Mouse (Mus musculus): ENCODE data around the gene Gls. TPM values are rescaled to one million over a fixed set of nuclear protein-coding genes. Genes with fewer than 3 reads are reported as not detected.

Gls gene
- polyA plus RNA-seq, 1 experiment from 2014 or later, result 20.8 TPM

DNA sequence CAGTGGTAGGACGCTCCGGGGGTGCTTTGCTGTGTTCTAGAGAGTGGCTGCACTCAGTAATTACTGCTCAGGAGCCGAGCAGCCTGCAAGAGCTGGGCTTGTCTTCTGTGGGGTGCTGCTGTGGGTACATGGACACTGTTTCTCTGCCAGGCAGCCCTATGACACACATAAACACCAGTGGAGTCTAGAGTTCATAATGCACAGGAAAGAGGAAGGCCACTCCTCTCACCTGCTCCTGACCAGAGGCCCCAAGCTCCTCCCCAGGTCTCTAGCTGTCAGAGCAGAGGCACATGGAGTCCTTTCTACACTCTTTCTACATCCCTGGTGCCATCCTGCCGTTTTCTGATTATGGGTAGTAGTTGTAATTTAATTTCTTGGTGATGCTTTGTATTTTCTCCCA lies 90.9 kb downstream of the Gls start:
- H3K4me2 ChIP-seq (replicated peaks), result no peak overlapping the region
- peaks cover 5% of the 10 kb centered on the region; the same call in 1 of the 2 replicates for H3K4me1 ChIP-seq
- H3K36me3 ChIP-seq, result peaks cover 34% of the 10 kb centered on the region
- no peak overlapping the region for H3K27ac ChIP-seq (replicated peaks)
- H3K4me3 ChIP-seq (replicated peaks), result no peak overlapping the region
- WGBS, result 69% methylated on average over 4 of the region's 4 CpGs
- H3K9ac ChIP-seq, result no peak overlapping the region
- no peaks in the 10 kb centered on the region for H3K27me3 ChIP-seq
- no peak for ATAC-seq (ENCODE audit: insufficient number of reproducible peaks, low FRiP score, low TSS enrichment, low read depth)
- H3K9me3 ChIP-seq (replicated peaks), result no peaks in the 10 kb centered on the region

GRCm38 (mm10) chr1:52141482-52141881 lies 91.5 kb downstream of the Gls start:
- Histone ChIP-seq H3K36me3 (peaks cover 36% of the 10 kb centered on the region), H3K4me2 (replicated peaks) (no peak overlapping the region), H3K9ac (no peak overlapping the region), H3K4me1 (peaks cover 5% of the 10 kb centered on the region; the same call in 1 of the 2 replicates), H3K27ac (replicated peaks) (no peak overlapping the region), H3K4me3 (replicated peaks) (no peak overlapping the region), H3K9me3 (replicated peaks) (no peaks in the 10 kb centered on the region), H3K27me3 (no peaks in the 10 kb centered on the region)
- ATAC-seq (ENCODE audit: insufficient number of reproducible peaks, low FRiP score, low TSS enrichment, low read depth), result no peak
- 61% methylated on average over 3 of the region's 3 CpGs for WGBS

DNA sequence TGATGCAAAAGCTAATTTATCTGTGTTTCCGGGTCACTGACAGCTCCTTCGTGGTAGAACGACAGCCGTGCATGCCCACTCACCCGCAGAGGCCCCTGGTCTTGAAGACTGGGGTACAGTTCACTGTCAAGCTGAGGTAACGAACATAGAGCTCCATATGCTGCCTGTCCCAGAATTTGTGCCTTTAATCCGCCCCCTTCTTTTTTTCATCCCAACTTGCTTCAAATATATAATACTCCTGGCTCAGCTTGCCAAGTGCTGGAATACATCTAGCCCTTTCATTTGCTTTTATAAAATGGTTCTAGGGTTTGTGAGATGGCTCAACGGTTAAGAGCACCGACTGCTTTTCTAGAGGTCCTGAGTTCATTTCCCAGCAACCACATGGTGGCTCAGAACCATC lies 92.5 kb downstream of the Gls start:
- H3K9ac ChIP-seq, result no peak overlapping the region
- ATAC-seq (ENCODE audit: insufficient number of reproducible peaks, low FRiP score, low TSS enrichment, low read depth), result no peak
- peaks cover 36% of the 10 kb centered on the region for H3K36me3 ChIP-seq
- 88% methylated on average over 9 of the region's 9 CpGs for WGBS
- no peak overlapping the region for H3K27ac ChIP-seq (replicated peaks)
- H3K4me2 ChIP-seq (replicated peaks), result no peak overlapping the region
- H3K4me1 ChIP-seq, result peaks cover 5% of the 10 kb centered on the region; the same call in 1 of the 2 replicates
- no peaks in the 10 kb centered on the region for H3K27me3 ChIP-seq
- no peak overlapping the region for H3K4me3 ChIP-seq (replicated peaks)
- H3K9me3 ChIP-seq (replicated peaks), result no peaks in the 10 kb centered on the region

DNA sequence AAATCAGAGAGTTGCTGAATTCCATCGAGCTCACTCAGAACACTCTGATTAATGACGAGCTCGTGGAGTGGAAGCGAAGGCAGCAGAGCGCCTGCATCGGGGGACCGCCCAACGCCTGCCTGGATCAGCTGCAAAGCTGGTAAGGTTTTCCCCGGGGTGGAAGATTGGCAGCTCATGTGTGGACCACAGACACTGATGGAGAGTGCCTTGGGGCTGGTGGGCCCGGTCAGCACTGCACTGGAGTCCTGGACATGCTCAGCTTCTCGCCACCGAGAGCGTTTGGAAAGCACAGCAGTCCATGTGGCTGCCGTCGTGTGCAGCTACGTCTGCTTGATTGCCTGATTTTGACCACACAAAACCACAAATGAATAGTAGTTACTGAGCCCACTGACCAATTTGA lies 95.7 kb downstream of the Gls start:
- no peaks in the 10 kb centered on the region for H3K9me3 ChIP-seq (replicated peaks)
- no peak for ATAC-seq (ENCODE audit: insufficient number of reproducible peaks, low FRiP score, low TSS enrichment, low read depth)
- H3K27ac ChIP-seq (replicated peaks), result no peak overlapping the region
- H3K36me3 ChIP-seq, result peaks cover 39% of the 10 kb centered on the region
- no peak overlapping the region for H3K4me3 ChIP-seq (replicated peaks)
- H3K27me3 ChIP-seq, result no peaks in the 10 kb centered on the region
- H3K9ac ChIP-seq, result no peak overlapping the region
- no peaks in the 10 kb centered on the region for H3K4me1 ChIP-seq
- 69% methylated on average over 16 of the region's 16 CpGs for WGBS
- H3K4me2 ChIP-seq (replicated peaks), result no peak overlapping the region

DNA sequence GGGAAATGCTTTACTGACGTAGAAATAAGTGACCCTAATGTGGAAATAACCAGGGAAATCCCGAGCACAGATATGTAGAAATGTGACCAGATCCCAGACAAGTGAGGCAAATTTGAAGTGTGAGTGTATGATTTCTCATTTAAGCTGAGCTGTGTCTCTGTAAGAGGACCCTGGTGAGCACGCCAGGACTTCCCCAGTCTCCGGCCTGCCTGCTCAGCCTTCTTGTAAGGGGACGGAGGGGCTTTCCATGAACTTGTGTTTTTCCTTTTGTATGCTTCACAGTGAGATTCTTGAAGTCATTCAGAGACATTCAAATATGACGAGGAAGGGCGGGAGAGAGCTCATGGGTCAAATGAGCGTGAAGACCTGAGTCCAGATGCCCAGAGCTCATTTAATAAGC lies 99.8 kb downstream of the Gls start:
- H3K27me3 ChIP-seq, result no peaks in the 10 kb centered on the region
- H3K27ac ChIP-seq (replicated peaks), result no peak overlapping the region
- no peaks in the 10 kb centered on the region for H3K4me1 ChIP-seq
- no peak overlapping the region for H3K4me3 ChIP-seq (replicated peaks)
- WGBS, result 78% methylated on average over 8 of the region's 8 CpGs
- peaks cover 23% of the 10 kb centered on the region; the same call in 1 of the 2 replicates for H3K36me3 ChIP-seq
- ATAC-seq (ENCODE audit: insufficient number of reproducible peaks, low FRiP score, low TSS enrichment, low read depth), result no peak
- H3K9ac ChIP-seq, result no peak overlapping the region
- no peak overlapping the region for H3K4me2 ChIP-seq (replicated peaks)
- H3K9me3 ChIP-seq (replicated peaks), result no peaks in the 10 kb centered on the region

DNA sequence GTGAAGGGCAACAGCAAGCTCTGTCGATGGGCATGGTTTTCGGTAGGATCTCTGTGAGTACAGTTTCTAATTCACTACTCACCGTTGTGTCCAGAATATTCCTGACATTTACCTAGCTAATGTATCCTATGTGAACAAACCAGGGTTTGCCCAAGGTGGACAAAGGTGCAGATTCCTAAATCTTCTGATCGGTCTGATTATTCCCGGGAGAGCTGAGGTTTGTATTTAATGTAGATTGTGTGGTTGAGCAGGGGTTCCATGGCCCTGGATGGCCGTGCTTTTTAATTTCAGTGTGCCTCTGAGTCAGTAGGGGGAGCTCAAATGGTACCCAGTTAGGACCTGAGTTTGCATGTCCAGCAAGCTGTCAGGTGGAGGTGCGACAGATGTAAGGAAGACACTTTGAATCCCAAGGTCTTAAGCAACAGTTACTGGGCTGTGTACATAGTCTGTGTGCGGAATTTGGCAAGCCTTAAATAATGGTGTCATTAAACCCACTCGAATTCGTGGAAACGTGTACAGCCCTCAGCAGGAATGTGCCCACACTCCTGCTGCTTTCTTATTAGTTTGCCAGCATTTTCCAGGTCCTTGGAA lies 101.2 kb downstream of the Gls start:
- Histone ChIP-seq H3K4me1 (no peaks in the 10 kb centered on the region), H3K9me3 (replicated peaks) (no peaks in the 10 kb centered on the region), H3K27me3 (no peaks in the 10 kb centered on the region), H3K9ac (no peak overlapping the region), H3K36me3 (peaks cover 19% of the 10 kb centered on the region), H3K27ac (replicated peaks) (no peak overlapping the region), H3K4me3 (replicated peaks) (no peak overlapping the region), H3K4me2 (replicated peaks) (no peak overlapping the region)
- WGBS, result 81% methylated on average over 11 of the region's 11 CpGs
- ATAC-seq (ENCODE audit: insufficient number of reproducible peaks, low FRiP score, low TSS enrichment, low read depth), result no peak

- no peak for ATAC-seq (ENCODE audit: insufficient number of reproducible peaks, low FRiP score, low TSS enrichment, low read depth)
- Histone ChIP-seq H3K27me3 (no peaks in the 10 kb centered on the region), H3K4me2 (replicated peaks) (no peak overlapping the region), H3K4me3 (replicated peaks) (no peak overlapping the region), H3K36me3 (peaks cover 23% of the 10 kb centered on the region), H3K9ac (no peak overlapping the region), H3K4me1 (no peaks in the 10 kb centered on the region), H3K27ac (replicated peaks) (no peak overlapping the region), H3K9me3 (replicated peaks) (no peaks in the 10 kb centered on the region)
- WGBS, result 47% methylated on average over 6 of the region's 6 CpGs
Measured at GRCm38 (mm10) chr1:52129794-52130193, 103.2 kb downstream of the Gls start.

GRCm38 (mm10) chr1:52127350-52127749 lies 105.7 kb downstream of the Gls start:
- no peaks in the 10 kb centered on the region for H3K27me3 ChIP-seq
- no peak overlapping the region for H3K27ac ChIP-seq (replicated peaks)
- 76% methylated on average over 6 of the region's 6 CpGs for WGBS
- ATAC-seq (ENCODE audit: insufficient number of reproducible peaks, low FRiP score, low TSS enrichment, low read depth), result no peak
- no peaks in the 10 kb centered on the region for H3K9me3 ChIP-seq (replicated peaks)
- no peak overlapping the region for H3K4me3 ChIP-seq (replicated peaks)
- no peak overlapping the region for H3K9ac ChIP-seq
- no peak overlapping the region for H3K4me2 ChIP-seq (replicated peaks)
- no peaks in the 10 kb centered on the region for H3K4me1 ChIP-seq
- H3K36me3 ChIP-seq, result peaks cover 17% of the 10 kb centered on the region

DNA sequence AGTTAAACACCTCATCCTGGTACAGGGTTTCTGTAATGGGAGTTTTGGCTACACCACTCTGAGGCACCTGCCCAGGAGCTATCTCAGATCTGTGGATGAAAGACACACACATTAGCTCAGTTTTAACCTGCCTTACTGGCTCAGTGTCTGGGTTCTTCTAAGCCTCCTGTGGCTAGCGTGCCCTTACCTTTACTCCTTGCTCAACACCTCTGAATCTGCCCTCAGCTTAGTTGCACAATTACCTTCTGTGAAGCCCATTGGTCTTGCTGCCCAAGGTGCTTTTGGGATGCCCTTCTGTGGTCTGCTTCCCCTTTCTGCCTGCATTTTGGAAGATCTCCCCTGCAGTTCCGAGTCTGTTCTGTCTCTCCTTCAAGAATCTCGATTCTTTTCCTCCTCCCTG lies 108.2 kb downstream of the Gls start:
- WGBS, result 79% methylated on average over 3 of the region's 3 CpGs
- ATAC-seq (ENCODE audit: insufficient number of reproducible peaks, low FRiP score, low TSS enrichment, low read depth), result no peak
- Histone ChIP-seq H3K27me3 (no peaks in the 10 kb centered on the region), H3K4me2 (replicated peaks) (no peak overlapping the region), H3K36me3 (peaks cover 17% of the 10 kb centered on the region), H3K4me3 (replicated peaks) (no peak overlapping the region), H3K9ac (no peak overlapping the region), H3K4me1 (peaks cover 8% of the 10 kb centered on the region), H3K27ac (replicated peaks) (no peak overlapping the region), H3K9me3 (replicated peaks) (no peaks in the 10 kb centered on the region)

DNA sequence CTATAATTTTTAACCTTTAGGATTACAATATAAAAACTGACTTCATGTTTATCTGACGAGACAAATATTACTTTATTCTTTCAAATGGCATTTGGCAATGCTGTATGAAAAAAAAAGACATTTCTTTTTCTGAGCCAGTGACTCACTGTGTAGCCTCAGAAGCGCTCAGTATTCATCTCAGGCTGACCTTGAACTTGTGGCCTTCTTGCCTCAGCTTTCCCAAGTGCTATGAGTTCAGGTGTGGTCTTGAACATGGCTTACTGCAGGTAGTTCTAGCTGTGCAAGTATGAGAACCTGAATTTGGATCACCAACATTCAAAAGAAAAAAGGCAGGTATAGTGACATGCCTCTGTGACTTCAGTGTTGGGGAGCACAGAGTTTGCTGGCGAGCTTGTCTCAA lies 112.0 kb downstream of the Gls start:
- 84% methylated on average over 3 of the region's 3 CpGs for WGBS
- no peaks in the 10 kb centered on the region for H3K9me3 ChIP-seq (replicated peaks)
- H3K27ac ChIP-seq (replicated peaks), result no peak overlapping the region
- H3K9ac ChIP-seq, result no peak overlapping the region
- no peak overlapping the region for H3K4me2 ChIP-seq (replicated peaks)
- H3K4me1 ChIP-seq, result peaks cover 10% of the 10 kb centered on the region
- no peaks in the 10 kb centered on the region for H3K27me3 ChIP-seq
- no peak for ATAC-seq (ENCODE audit: insufficient number of reproducible peaks, low FRiP score, low TSS enrichment, low read depth)
- H3K36me3 ChIP-seq, result 0 out of 2 replicates have a peak, but pooled peaks cover 4% of the 10 kb centered on the region
- H3K4me3 ChIP-seq (replicated peaks), result no peak overlapping the region

DNA sequence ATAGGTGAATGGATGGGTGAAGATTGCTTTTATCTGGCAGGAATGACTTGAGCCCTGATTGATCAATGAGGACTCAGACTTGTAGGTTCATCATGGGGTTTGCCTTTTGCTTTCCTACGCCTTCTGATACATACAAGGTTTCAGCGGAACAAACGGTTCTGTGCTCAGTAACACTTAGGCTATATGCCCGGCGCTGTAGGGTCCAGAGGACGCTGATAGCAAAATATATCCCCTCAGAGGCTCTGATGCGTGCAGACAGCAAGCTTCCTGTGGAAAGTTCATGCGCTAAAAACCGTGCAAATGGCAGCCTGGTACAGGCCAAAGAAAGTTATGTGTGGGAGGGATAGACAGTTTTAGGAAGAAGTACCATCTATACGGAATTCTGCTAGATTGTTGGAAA lies 112.8 kb downstream of the Gls start:
- ATAC-seq (ENCODE audit: insufficient number of reproducible peaks, low FRiP score, low TSS enrichment, low read depth), result no peak
- Histone ChIP-seq H3K9ac (peak overlapping the region; percentile 70; the same call in 1 of the 2 replicates), H3K4me2 (replicated peaks) (peak overlapping the region; percentile 89), H3K4me3 (replicated peaks) (peak overlapping the region; percentile 93), H3K27me3 (no peaks in the 10 kb centered on the region), H3K36me3 (0 out of 2 replicates have a peak, but pooled peaks cover 4% of the 10 kb centered on the region), H3K9me3 (replicated peaks) (no peaks in the 10 kb centered on the region), H3K27ac (replicated peaks) (no peak overlapping the region), H3K4me1 (peaks cover 10% of the 10 kb centered on the region)
- WGBS, result 40% methylated on average over 10 of the region's 10 CpGs

DNA sequence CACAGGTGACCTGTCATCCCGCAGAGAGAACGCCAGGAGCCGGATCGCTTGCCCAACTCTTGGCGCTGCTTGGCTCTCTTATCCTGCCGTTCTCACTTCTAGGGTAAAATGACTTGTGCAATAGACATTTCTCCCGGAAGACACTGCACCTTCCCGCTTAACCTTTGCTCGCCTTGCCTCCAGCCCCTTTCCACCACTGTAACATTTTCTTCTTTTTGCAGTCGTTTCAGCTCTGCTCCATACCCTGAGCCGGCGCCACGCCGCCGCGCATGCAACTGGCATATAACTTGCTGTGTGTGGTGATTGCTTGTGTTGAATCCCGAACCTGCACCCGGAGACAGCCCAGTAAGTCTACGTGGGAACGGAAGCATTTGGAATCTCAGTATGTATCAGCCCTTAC lies 113.3 kb downstream of the Gls start:
- Histone ChIP-seq H3K4me3 (replicated peaks) (peak overlapping the region; percentile 93), H3K4me1 (peaks cover 10% of the 10 kb centered on the region), H3K27me3 (no peaks in the 10 kb centered on the region), H3K4me2 (replicated peaks) (peak overlapping the region; percentile 89), H3K9me3 (replicated peaks) (no peaks in the 10 kb centered on the region), H3K27ac (replicated peaks) (peak overlapping the region; percentile 65), H3K9ac (peak overlapping the region; percentile 70), H3K36me3 (0 out of 2 replicates have a peak, but pooled peaks cover 4% of the 10 kb centered on the region)
- under 1% methylated on average over 20 of the region's 20 CpGs for WGBS
- 0 out of 2 replicates have a peak, but pooled peaks have one; percentile 11 for ATAC-seq (ENCODE audit: insufficient number of reproducible peaks, low FRiP score, low TSS enrichment, low read depth)
